Mouse (Mus musculus) embryonic facial prominence, embryonic 13.5 days (tissue): ENCODE results near the gene Ctps. TPM values are rescaled to one million over a fixed set of nuclear protein-coding genes. Genes with fewer than 3 reads are reported as not detected.
"Not testable (repeated sequence)": the region's sequence is repeated elsewhere in the genome, so short reads cannot be mapped to it uniquely, and the experiment has no call there.

Experiments
- ATAC-seq: fragments of 200-750 bp; cut with Nextera tagmentation; 2 replicates; pipeline ENCODE4 v1.8.0; 2017; ENCODE audit warnings: low read depth; ENCODE audit not compliant: insufficient number of reproducible peaks, insufficient read depth, low FRiP score, low TSS enrichment
- H3K27ac ChIP-seq: fragments of 300-500 bp; sonication (generic); 2 replicates; pipeline ENCODE4 v1.5.1; 2015; ENCODE audit warnings: moderate library complexity, mild to moderate bottlenecking, inconsistent platforms
- H3K27me3 ChIP-seq: fragments of 300-500 bp; sonication (generic); 2 replicates; pipeline ENCODE4 v1.6.1; 2015; ENCODE audit warnings: mild to moderate bottlenecking, inconsistent platforms
- H3K36me3 ChIP-seq: fragments of 300-500 bp; sonication (generic); 2 replicates; pipeline ENCODE4 v1.6.1; 2015; ENCODE audit warnings: mild to moderate bottlenecking, inconsistent platforms
- H3K4me1 ChIP-seq: fragments of 300-500 bp; sonication (generic); 2 replicates; pipeline ENCODE4 v1.6.1; 2015; ENCODE audit warnings: inconsistent platforms
- H3K4me2 ChIP-seq: fragments of 300-500 bp; sonication (generic); 2 replicates; pipeline ENCODE4 v1.6.1; 2015; ENCODE audit warnings: moderate library complexity, mild to moderate bottlenecking, inconsistent platforms
- H3K4me3 ChIP-seq: fragments of 300-500 bp; sonication (generic); 2 replicates; pipeline ENCODE4 v1.5.1; 2015; ENCODE audit warnings: mild to moderate bottlenecking, inconsistent platforms
- H3K9ac ChIP-seq: fragments of 300-500 bp; sonication (generic); 2 replicates; pipeline ENCODE4 v1.6.1; 2015; ENCODE audit warnings: mild to moderate bottlenecking, inconsistent platforms
- H3K9me3 ChIP-seq: fragments of 300-500 bp; sonication (generic); 2 replicates; pipeline ENCODE4 v1.6.1; 2016; ENCODE audit warnings: inconsistent platforms
- WGBS: fragments of 180-500 bp; shearing (Covaris S2); methylation state at CpG from one replicate; pipeline ENCODE4 v1.1.7; 2015; ENCODE audit warnings: mixed read lengths; 5-methylcytosine and 5-hydroxymethylcytosine counted together
- polyA plus RNA-seq: library from polyadenylated mRNA; unstranded; fragments of >200 nt; fragmentation: Nextera tagmentation; extraction: Ambion mirVana; gene quantifications from 2 replicates; pipeline ENCODE4 v1.2.1, GENCODE M21; 2015

The Ctps gene
- polyA plus RNA-seq, 1 experiment from 2014 or later = 86.6 TPM

DNA sequence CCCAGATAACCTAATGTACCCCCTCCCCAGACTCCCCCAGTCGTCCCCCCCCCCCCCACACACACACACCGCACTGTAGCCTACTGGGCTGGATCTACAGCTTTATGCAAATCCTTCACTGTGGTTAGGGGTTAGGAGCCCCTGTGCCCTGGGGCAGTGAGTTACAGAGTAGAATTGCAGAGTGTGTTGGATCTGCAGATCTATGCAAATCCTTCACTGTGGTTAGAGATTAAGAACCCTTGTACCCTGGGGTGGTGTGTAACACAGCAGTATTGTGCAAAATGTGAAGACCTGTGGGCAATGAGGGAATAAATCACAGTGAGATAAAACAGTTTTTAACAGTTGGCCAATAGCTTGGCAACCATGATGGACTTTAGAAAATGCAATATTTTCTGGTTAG lies 28.8 kb upstream of the Ctps start:
- peaks cover 8% of the 10 kb centered on the region; the same call in 1 of the 2 replicates for H3K4me1 ChIP-seq
- H3K27ac ChIP-seq = no peak overlapping the region
- H3K36me3 ChIP-seq = no peaks in the 10 kb centered on the region
- no peaks in the 10 kb centered on the region for H3K9me3 ChIP-seq
- no peak overlapping the region for H3K9ac ChIP-seq
- no peak overlapping the region for H3K4me3 ChIP-seq
- ATAC-seq = no peak
- 7% methylated on average over 2 of the region's 2 CpGs for WGBS
- no peak overlapping the region for H3K4me2 ChIP-seq
- no peaks in the 10 kb centered on the region for H3K27me3 ChIP-seq

GRCm38 (mm10) chr4:120596210-120596609 lies 26.1 kb upstream of the Ctps start:
- 74% methylated on average over 1 of the region's 1 CpGs for WGBS
- ATAC-seq, H3K9me3 ChIP-seq: not testable (repeated sequence)

GRCm38 (mm10) chr4:120590973-120591372 lies 20.9 kb upstream of the Ctps start:
- no peak for ATAC-seq
- H3K4me1 ChIP-seq = peaks cover 8% of the 10 kb centered on the region; the same call in 1 of the 2 replicates
- H3K4me3 ChIP-seq = no peak overlapping the region
- H3K27me3 ChIP-seq = peaks cover 19% of the 10 kb centered on the region
- WGBS = 82% methylated on average over 4 of the region's 4 CpGs
- H3K9me3 ChIP-seq = no peaks in the 10 kb centered on the region
- H3K4me2 ChIP-seq = no peak overlapping the region
- H3K36me3 ChIP-seq = no peaks in the 10 kb centered on the region
- H3K27ac ChIP-seq = no peak overlapping the region
- no peak overlapping the region for H3K9ac ChIP-seq

More at GRCm38 (mm10) chr4:120596210-120596609, 26.1 kb upstream of the Ctps start:
- not testable (repeated sequence) for H3K4me1 ChIP-seq, H3K4me2 ChIP-seq, H3K4me3 ChIP-seq, H3K27me3 ChIP-seq, H3K36me3 ChIP-seq, H3K27ac ChIP-seq, H3K9ac ChIP-seq

GRCm38 (mm10) chr4:120589815-120590422 lies 19.8 kb upstream of the Ctps start:
- Histone ChIP-seq H3K9me3 (no peaks in the 10 kb centered on the region), H3K36me3 (no peaks in the 10 kb centered on the region), H3K4me1 (peaks cover 8% of the 10 kb centered on the region; the same call in 1 of the 2 replicates), H3K9ac (0 out of 2 replicates have a peak overlapping the region, but pooled peaks have one; percentile 27), H3K27ac (0 out of 2 replicates have a peak overlapping the region, but pooled peaks have one; percentile 28), H3K4me2 (peak overlapping the region; percentile 31; the same call in 1 of the 2 replicates), H3K27me3 (peaks cover 19% of the 10 kb centered on the region), H3K4me3 (no peak overlapping the region)
- 19% methylated on average over 5 of the region's 5 CpGs for WGBS
- ATAC-seq = peak; percentile 76; the same call in 1 of the 2 replicates

DNA sequence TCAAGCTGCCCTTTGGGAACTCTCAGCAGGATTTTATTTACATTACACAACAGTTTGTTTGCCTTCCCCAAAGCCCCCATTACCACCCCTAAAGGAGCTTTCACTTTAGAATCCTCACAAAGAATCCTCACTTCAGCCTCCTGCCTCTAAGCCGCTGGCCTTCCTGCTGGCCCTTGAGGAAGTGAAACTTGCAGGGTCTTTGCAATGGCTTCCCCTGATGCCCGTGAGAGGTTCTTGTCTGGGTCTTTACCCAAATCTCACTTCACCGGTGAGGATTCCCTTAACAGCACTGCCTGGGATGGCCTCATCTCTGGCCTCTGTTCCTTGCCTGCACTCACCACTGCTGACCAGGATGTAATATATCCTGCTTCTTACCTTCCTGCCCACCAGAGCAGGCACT lies 19.0 kb upstream of the Ctps start:
- Histone ChIP-seq H3K9me3 (no peaks in the 10 kb centered on the region), H3K4me3 (no peak overlapping the region), H3K27ac (no peak overlapping the region), H3K27me3 (peaks cover 19% of the 10 kb centered on the region), H3K4me1 (peaks cover 8% of the 10 kb centered on the region; the same call in 1 of the 2 replicates), H3K9ac (no peak overlapping the region), H3K36me3 (no peaks in the 10 kb centered on the region), H3K4me2 (no peak overlapping the region)
- 14% methylated on average over 3 of the region's 3 CpGs for WGBS
- ATAC-seq = no peak

DNA sequence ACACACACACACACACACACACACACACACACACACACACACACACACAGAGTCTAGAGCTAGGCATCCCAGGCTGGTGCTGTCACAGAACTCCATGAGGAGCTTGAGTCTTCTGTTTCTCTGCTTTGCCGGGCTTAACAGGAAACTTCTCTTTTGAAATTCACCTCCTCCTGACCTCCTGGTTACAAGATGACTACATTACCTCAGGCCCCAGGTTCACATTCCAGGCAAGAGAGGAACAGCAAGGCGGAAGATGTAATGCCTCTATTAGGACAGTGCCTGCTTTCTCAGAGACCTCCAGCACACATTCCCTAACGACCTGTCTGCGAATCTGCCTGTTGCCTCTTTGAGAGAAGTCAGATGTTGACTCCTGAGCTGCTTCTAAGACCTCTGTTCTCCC lies 18.4 kb upstream of the Ctps start, which contains the start of gene Gm8439:
Gm8439 (plus strand) TSS at position 301 of the 400 bp plus-strand sequence.
- H3K27me3 ChIP-seq = peaks cover 19% of the 10 kb centered on the region

DNA sequence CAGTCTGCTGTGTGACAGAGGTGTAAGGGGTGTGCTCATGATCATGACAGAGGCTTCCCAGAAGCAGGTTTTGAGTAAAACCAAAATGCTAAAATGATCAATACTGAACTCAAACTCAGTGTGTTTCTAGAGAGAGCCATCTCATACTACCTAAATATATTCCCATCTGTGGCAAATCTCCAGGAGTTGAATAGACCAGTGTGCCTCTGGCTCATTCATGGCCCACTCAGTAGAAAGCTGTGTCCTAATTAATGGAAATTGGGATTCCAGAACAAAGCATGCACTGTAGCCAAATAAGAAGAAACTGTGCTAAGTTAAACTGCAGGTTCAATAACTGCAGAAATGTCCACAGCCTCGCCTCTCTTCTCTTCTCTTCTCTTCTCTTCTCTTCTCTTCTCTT lies 16.9 kb upstream of the Ctps start:
- no peak overlapping the region for H3K9ac ChIP-seq
- peaks cover 8% of the 10 kb centered on the region; the same call in 1 of the 2 replicates for H3K4me1 ChIP-seq
- ATAC-seq = no peak
- H3K9me3 ChIP-seq = no peaks in the 10 kb centered on the region
- H3K4me2 ChIP-seq = no peak overlapping the region
- H3K36me3 ChIP-seq = no peaks in the 10 kb centered on the region
- peaks cover 19% of the 10 kb centered on the region for H3K27me3 ChIP-seq
- H3K4me3 ChIP-seq = no peak overlapping the region
- H3K27ac ChIP-seq = no peak overlapping the region
- WGBS = 36% methylated on average over 1 of the region's 1 CpGs

More for the DNA sequence above, 18.4 kb upstream of the Ctps start, which contains the start of gene Gm8439:
- H3K9me3 ChIP-seq = no peaks in the 10 kb centered on the region
- H3K4me2 ChIP-seq = no peak within 1 kb of the TSS
- H3K9ac ChIP-seq = no peak within 1 kb of the TSS
- H3K4me1 ChIP-seq = peaks cover 8% of the 10 kb centered on the region; the same call in 1 of the 2 replicates
- no peak within 1 kb of the TSS for H3K27ac ChIP-seq
- H3K36me3 ChIP-seq = no peaks in the 10 kb centered on the region
- 14% methylated on average over 4 of the region's 4 CpGs for WGBS
- H3K4me3 ChIP-seq = no peak within 1 kb of the TSS
- ATAC-seq = no peak

GRCm38 (mm10) chr4:120581711-120582110 lies 11.6 kb upstream of the Ctps start:
- Histone ChIP-seq H3K27ac (no peak overlapping the region), H3K4me1 (no peaks in the 10 kb centered on the region), H3K36me3 (no peaks in the 10 kb centered on the region), H3K4me2 (no peak overlapping the region), H3K9me3 (no peaks in the 10 kb centered on the region), H3K27me3 (no peaks in the 10 kb centered on the region), H3K9ac (no peak overlapping the region), H3K4me3 (no peak overlapping the region)
- 83% methylated on average over 9 of the region's 9 CpGs for WGBS
- ATAC-seq = no peak

DNA sequence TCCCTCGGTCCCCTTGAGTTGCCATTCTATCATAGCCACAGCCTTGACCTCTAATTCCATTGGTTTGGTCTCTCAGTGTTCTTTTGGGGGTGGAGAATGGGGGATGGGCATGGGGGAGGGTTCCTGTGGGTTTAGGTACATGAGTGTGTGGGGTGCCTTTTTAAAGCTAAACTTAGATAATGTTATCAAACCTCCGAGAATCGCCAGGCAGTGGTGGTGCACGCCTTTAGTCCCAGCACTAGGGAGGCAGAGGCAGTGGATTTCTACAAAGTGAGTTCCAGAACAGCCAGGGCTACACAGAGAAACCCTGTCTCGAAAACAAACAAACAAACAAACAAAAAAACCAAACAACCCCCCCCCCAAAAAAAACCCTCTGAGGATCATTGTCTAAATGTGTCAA lies 10.8 kb upstream of the Ctps start:
- Histone ChIP-seq H3K4me2 (no peak overlapping the region), H3K36me3 (no peaks in the 10 kb centered on the region), H3K9ac (no peak overlapping the region), H3K4me1 (no peaks in the 10 kb centered on the region), H3K4me3 (no peak overlapping the region), H3K9me3 (no peaks in the 10 kb centered on the region), H3K27ac (no peak overlapping the region), H3K27me3 (no peaks in the 10 kb centered on the region)
- WGBS = 78% methylated on average over 5 of the region's 5 CpGs
- ATAC-seq = no peak

DNA sequence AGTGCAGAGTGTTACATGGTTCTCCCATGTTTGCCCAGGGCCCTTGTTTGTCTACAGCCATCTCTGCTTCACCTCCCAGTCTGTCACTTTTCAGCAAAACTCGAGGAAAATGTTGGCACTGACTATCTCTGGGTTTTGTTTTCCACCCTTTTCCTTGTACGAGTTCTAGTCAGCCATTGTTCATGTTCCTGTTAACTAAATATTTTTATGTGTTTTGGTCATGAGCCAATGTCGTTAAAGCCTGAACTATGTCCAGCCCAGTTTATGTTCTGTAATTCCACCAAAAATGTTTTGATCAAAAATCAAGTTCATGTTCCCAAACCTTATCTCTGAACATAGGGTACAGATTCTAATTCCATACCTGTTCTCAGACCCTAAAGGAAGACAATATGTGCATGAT lies 1.6 kb upstream of the Ctps start:
- Histone ChIP-seq H3K4me3 (no peak overlapping the region), H3K27ac (no peak overlapping the region), H3K4me1 (peaks cover 29% of the 10 kb centered on the region), H3K9ac (no peak overlapping the region), H3K4me2 (no peak overlapping the region), H3K27me3 (no peaks in the 10 kb centered on the region), H3K36me3 (0 out of 2 replicates have a peak, but pooled peaks cover 2% of the 10 kb centered on the region), H3K9me3 (no peaks in the 10 kb centered on the region)
- no peak for ATAC-seq
- WGBS = 65% methylated on average over 3 of the region's 3 CpGs

GRCm38 (mm10) chr4:120571070-120571464 lies 991 bp upstream of the Ctps start:
- H3K4me3 ChIP-seq = peak overlapping the region; percentile 80; the same call in 1 of the 2 replicates
- H3K9ac ChIP-seq = peak overlapping the region; percentile 94; the same call in 1 of the 2 replicates
- 37% methylated on average over 3 of the region's 3 CpGs for WGBS

More at GRCm38 (mm10) chr4:120571070-120571464, 991 bp upstream of the Ctps start:
- Histone ChIP-seq H3K4me1 (peaks cover 29% of the 10 kb centered on the region), H3K36me3 (0 out of 2 replicates have a peak, but pooled peaks cover 6% of the 10 kb centered on the region), H3K9me3 (no peaks in the 10 kb centered on the region), H3K27me3 (no peaks in the 10 kb centered on the region), H3K27ac (peak overlapping the region; percentile 94), H3K4me2 (peak overlapping the region; percentile 65)
- no peak for ATAC-seq
